ENCODE assay signal across 9 mouse cellular contexts in the genomic region with DNA sequence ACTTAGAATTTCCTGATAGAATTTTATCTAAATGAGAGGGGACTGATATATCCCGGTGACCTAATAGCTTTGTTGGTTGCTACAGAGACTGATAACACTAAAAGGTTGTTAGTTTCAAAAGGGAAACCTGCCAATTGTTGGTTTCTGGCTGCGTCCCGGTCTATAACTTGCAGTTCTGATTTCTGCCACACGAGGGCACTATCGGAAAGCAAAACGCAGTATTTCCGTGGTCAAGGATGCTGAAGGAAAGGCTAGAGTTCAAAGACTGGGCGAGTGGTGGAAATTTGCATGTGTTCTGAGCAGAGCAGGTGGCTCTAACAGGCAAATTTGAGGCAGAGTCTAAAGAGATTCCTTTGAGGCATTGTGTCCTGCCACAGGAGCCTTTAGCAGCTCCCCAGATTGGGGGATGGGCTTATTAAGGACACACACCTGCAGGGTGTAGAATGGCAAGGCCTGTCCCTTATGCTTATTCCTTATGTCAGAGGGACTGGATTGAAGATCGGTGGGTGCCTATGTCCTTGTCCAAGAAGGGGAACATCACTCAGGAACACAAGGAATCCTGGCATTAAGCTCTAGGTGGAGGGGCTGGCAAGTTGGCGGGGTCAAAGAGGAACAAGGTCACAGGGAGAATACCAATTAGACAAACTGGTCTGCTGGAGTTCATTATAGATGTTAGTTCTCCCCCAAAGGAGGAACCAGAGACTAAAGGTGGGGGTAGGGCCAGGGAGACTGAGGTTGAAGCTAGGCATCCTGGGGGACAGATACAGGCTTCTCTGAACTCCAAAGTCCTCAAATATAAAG. TPM values are rescaled to one million over a fixed set of nuclear protein-coding genes. Genes with fewer than 3 reads are reported as not detected.
A peak's percentile ranks its signal among the peaks of the same experiment; 100 is the strongest.
DNase-seq lines count a peak whose midpoint lies in the region; ATAC-seq and TF ChIP-seq lines count a peak whose summit lies in the region.
"Had no signal": no experiment of that assay in that cellular context is flagged by ENCODE, and none has a peak within 500 bp of the region (broad histone marks: within the 10 kb centered on the region; RNA-seq: fewer than 3 reads in every experiment).

No protein-coding gene starts in this region.

- no peak overlapping the region for H3K4me2 ChIP-seq in forebrain, embryonic 12.5 days
- H3K4me2 ChIP-seq: limb, embryonic 15.5 days had no signal

- H3K27me3 ChIP-seq in G1E (ENCODE audit: insufficient read depth, low read length): peaks cover 23% of the 10 kb centered on the region
- no peaks in the 10 kb centered on the region for H3K27me3 ChIP-seq in forebrain, embryonic 12.5 days
- H3K27me3 ChIP-seq: limb, embryonic 15.5 days had no signal

- intact Hi-C loops in heart, postnatal 36 days (cut with DNase I): loop anchor here (1.0 to 10.0 kb wide), 3 partner anchors 114 to 364 kb away; partner anchors contain the start of gene Coro6

- no peak overlapping the region for H3K9ac ChIP-seq in forebrain, embryonic 12.5 days
- H3K9ac ChIP-seq: limb, embryonic 15.5 days had no signal

- 15% methylated on average over 10 of the region's 10 CpGs for WGBS in forebrain, embryonic 12.5 days

- H3K9me3 ChIP-seq in G1E (replicated peaks): no peaks in the 10 kb centered on the region
- H3K9me3 ChIP-seq in forebrain, embryonic 12.5 days: no peaks in the 10 kb centered on the region
- H3K9me3 ChIP-seq: limb, embryonic 15.5 days had no signal

- DNase-seq in G1E (ENCODE audit: low spot score): peak; percentile 49
- peak; percentile 43 for DNase-seq in c-Kit-negative CD71-positive TER-119-positive erythroid progenitor cells, embryonic 14.5 days (ENCODE audit: low read depth, low spot score)
- peak; percentile 85 to 91 for DNase-seq in heart, postnatal 36 days
- DNase-seq in layer of hippocampus, postnatal 36 days: peak; percentile 64 to 70
- DNase-seq in mesoderm, embryonic 11.5 days (ENCODE audit: low read depth, low spot score): peak; percentile 79
- DNase-seq in right cerebral cortex, postnatal 36 days (ENCODE audit: low spot score in 2 of 2): peak; percentile 29
- peak; percentile 56 for DNase-seq in yolk sac, embryonic 10.5 days (ENCODE audit: low spot score)

- no peak overlapping the region for H3K27ac ChIP-seq in forebrain, embryonic 12.5 days
- H3K27ac ChIP-seq: limb, embryonic 15.5 days had no signal

- TF ChIP-seq CTCF in G1E (IDR thresholded peaks at IDR 0.05; ENCODE audit: low read depth, low read length): peak; percentile 52

- ATAC-seq in G1E (ENCODE audit: extremely low read depth, insufficient number of reproducible peaks, low FRiP score, poor library complexity, severe bottlenecking): no peak
- ATAC-seq in forebrain, embryonic 12.5 days (ENCODE audit: low FRiP score): 0 out of 2 replicates have a peak, but pooled peaks have one; percentile 39

- H3K36me3 ChIP-seq in G1E (replicated peaks): no peaks in the 10 kb centered on the region
- no peaks in the 10 kb centered on the region for H3K36me3 ChIP-seq in forebrain, embryonic 12.5 days (replicated peaks)
- H3K36me3 ChIP-seq: limb, embryonic 15.5 days had no signal

- peaks cover 6% of the 10 kb centered on the region for H3K4me1 ChIP-seq in G1E (ENCODE audit: insufficient read depth, low read depth, low read length)
- peaks cover 10% of the 10 kb centered on the region for H3K4me1 ChIP-seq in forebrain, embryonic 12.5 days

- H3K4me3 ChIP-seq in G1E (ENCODE audit: low read depth, low read length): no peak overlapping the region
- H3K4me3 ChIP-seq in forebrain, embryonic 12.5 days (replicated peaks): no peak overlapping the region
- H3K4me3 ChIP-seq: limb, embryonic 15.5 days had no signal

RNA-seq across cellular contexts. Expression of gene Nsrp1, which starts 22.1 kb away (rescaled TPM):
- total RNA-seq in G1E (2014; fragmentation: Nextera tagmentation) (74.6 and 77.7 TPM in 2 replicates), G1E (2017) (20.0 and 28.7 TPM in 2 replicates)
- polyA plus RNA-seq in G1E (2012): 4.5 and 5.4 TPM in 2 replicates
- polyA plus RNA-seq in forebrain, embryonic 12.5 days (2016; fragmentation: Nextera tagmentation; extraction: Ambion mirVana): 75.6 and 79.9 TPM in 2 replicates
- total RNA-seq in heart, postnatal 36 days (2021): 1 to 10 TPM; 7.0 to 9.0 TPM
- 10 to 100 TPM; 16.3 to 17.8 TPM for total RNA-seq in layer of hippocampus, postnatal 36 days (2021)

Comparison
In these comparisons a context has a peak if more than half of its experiments do, and no peak if none do; other contexts are left out.
1. DNase-seq: peak in every context shown above with its lines; median percentile 88 in heart, postnatal 36 days; 79 in mesoderm, embryonic 11.5 days; 67 in layer of hippocampus, postnatal 36 days; 56 in yolk sac, embryonic 10.5 days; 49 in G1E; 43 in c-Kit-negative CD71-positive TER-119-positive erythroid progenitor cells, embryonic 14.5 days; 29 in right cerebral cortex, postnatal 36 days.